Mouse (Mus musculus) forebrain, embryonic 16.5 days (tissue): Measurements from ENCODE around the gene Trim63. TPM values are rescaled to one million over a fixed set of nuclear protein-coding genes. Genes with fewer than 3 reads are reported as not detected.

Source experiments
- ATAC-seq: fragments of 200-750 bp; cut with Nextera tagmentation; 2 replicates; pipeline ENCODE4 v1.8.0; 2017; ENCODE audit warnings: mild to moderate bottlenecking, moderate library complexity
- H3K27ac ChIP-seq: fragments of 300-500 bp; sonication (generic); 2 replicates; pipeline ENCODE4 v1.5.1; 2014; ENCODE audit warnings: low read length, control low read depth
- H3K27me3 ChIP-seq: fragments of 300-500 bp; sonication (generic); replicated peaks from 2 replicates; pipeline ENCODE4 v1.6.1; 2014; ENCODE audit warnings: low read length; ENCODE audit not compliant: control insufficient read depth, insufficient read depth
- H3K36me3 ChIP-seq: fragments of 300-500 bp; sonication (generic); 2 replicates; pipeline ENCODE4 v1.6.1; 2014; ENCODE audit not compliant: control insufficient read depth, insufficient read depth
- H3K4me1 ChIP-seq: fragments of 300-500 bp; sonication (generic); replicated peaks from 2 replicates; pipeline ENCODE4 v1.6.1; 2014; ENCODE audit warnings: low read length; ENCODE audit not compliant: control insufficient read depth, insufficient read depth
- H3K4me2 ChIP-seq: fragments of 300-500 bp; sonication (generic); 2 replicates; pipeline ENCODE4 v1.6.1; 2014; ENCODE audit warnings: mild to moderate bottlenecking, low read length, control low read depth
- H3K4me3 ChIP-seq: fragments of 300-500 bp; sonication (generic); replicated peaks from 2 replicates; pipeline ENCODE4 v1.5.1; 2014; ENCODE audit warnings: mild to moderate bottlenecking, low read length, control low read depth
- H3K9ac ChIP-seq: fragments of 300-500 bp; sonication (generic); replicated peaks from 2 replicates; pipeline ENCODE4 v1.6.1; 2014; ENCODE audit warnings: low read depth, low read length, control low read depth
- H3K9me3 ChIP-seq: fragments of 300-500 bp; sonication (generic); 2 replicates; pipeline ENCODE4 v1.6.1; 2016; ENCODE audit warnings: low read length; ENCODE audit not compliant: control insufficient read depth
- WGBS: fragments of 180-500 bp; shearing (Covaris S2); extraction: QIAGEN DNeasy Blood & Tissue Kit; methylation state at CpG from one replicate; pipeline ENCODE4 v1.1.7; 2014; 5-methylcytosine and 5-hydroxymethylcytosine counted together
- polyA plus RNA-seq: library from polyadenylated mRNA; unstranded; fragments of >200 nt; fragmentation: Nextera tagmentation; extraction: Ambion mirVana; gene quantifications from 2 replicates; pipeline ENCODE4 v1.2.1, GENCODE M21; 2015

Gene Trim63
- polyA plus RNA-seq, 1 experiment from 2014 or later, result 0.15 TPM

DNA sequence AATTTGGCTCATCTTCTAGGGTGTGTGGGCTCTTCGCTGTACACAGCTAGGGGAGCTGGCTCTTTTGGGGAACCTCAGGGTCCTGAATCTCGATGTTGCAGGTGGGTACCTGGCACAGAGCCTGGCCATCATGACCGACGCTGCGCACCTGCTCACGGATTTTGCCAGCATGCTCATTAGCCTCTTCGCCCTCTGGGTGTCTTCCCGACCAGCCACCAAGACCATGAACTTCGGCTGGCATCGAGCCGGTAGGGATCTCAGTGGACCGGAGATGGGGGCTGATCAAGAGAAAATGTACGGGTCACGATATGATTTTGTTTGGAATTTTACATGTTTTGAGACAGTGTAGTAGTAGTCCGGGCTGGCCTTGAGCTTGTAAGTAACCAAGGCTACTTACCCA is 30.9 kb downstream of the Trim63 start:
- Histone ChIP-seq H3K4me3 (no peak overlapping the region), H3K27ac (no peak overlapping the region), H3K9me3 (no peaks in the 10 kb centered on the region), H3K9ac (no peak overlapping the region), H3K36me3 (no peaks in the 10 kb centered on the region), H3K4me1 (peaks cover 8% of the 10 kb centered on the region), H3K4me2 (no peak overlapping the region), H3K27me3 (peaks cover 29% of the 10 kb centered on the region)
- 91% methylated on average over 15 of the region's 15 CpGs for WGBS
- ATAC-seq, result no peak

DNA sequence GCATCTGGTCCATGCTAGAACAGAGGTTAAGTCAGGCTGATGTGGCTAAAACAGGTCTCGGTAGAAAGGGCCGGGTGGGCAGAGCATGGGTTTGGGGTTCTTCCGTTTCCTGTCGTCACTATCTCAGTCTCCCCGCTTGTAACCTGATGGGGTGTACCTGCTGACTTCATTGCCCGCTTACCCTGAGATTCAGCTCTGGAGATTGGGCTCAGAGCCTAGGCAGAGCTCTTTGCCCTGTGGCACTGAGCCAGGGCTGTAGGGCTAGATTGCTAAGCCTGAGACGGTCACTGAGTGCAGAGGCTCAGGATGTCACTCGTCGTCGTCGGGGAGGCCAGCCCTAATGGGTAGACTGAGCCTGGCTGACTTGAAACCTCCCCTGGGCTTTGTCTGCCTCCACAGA is 33.2 kb downstream of the Trim63 start:
- 71% methylated on average over 11 of the region's 11 CpGs for WGBS

DNA sequence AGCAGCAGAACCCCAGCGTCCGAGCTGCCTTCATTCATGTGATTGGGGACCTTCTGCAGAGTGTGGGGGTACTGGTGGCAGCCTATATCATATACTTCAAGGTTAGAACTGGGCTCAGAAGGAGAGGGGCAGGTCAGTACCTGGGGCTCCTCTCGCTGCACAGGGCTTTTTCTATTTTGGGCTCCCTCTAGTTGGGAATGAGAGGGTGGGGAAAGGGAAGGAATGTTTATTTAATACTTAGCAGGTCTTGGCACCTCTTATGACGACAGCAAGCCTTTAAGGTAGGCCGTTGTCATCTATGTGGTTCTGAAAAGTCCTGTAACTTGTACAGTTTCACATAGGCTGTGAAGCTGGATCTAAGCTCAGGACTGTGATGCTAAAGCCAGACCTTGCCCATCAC is 33.6 kb downstream of the Trim63 start:
- no peak overlapping the region for H3K27ac ChIP-seq
- peaks cover 11% of the 10 kb centered on the region for H3K27me3 ChIP-seq
- H3K9me3 ChIP-seq, result no peaks in the 10 kb centered on the region
- peaks cover 1% of the 10 kb centered on the region; the same call in 1 of the 2 replicates for H3K4me1 ChIP-seq
- no peaks in the 10 kb centered on the region for H3K36me3 ChIP-seq
- WGBS, result 82% methylated on average over 5 of the region's 5 CpGs
- no peak overlapping the region for H3K9ac ChIP-seq
- H3K4me3 ChIP-seq, result no peak overlapping the region
- H3K4me2 ChIP-seq, result no peak overlapping the region
- no peak for ATAC-seq

More for the DNA sequence above, 33.2 kb downstream of the Trim63 start:
- Histone ChIP-seq H3K27me3 (peaks cover 16% of the 10 kb centered on the region), H3K9ac (no peak overlapping the region), H3K4me3 (no peak overlapping the region), H3K4me2 (no peak overlapping the region), H3K9me3 (no peaks in the 10 kb centered on the region), H3K4me1 (peaks cover 6% of the 10 kb centered on the region), H3K36me3 (no peaks in the 10 kb centered on the region), H3K27ac (no peak overlapping the region)
- no peak for ATAC-seq

DNA sequence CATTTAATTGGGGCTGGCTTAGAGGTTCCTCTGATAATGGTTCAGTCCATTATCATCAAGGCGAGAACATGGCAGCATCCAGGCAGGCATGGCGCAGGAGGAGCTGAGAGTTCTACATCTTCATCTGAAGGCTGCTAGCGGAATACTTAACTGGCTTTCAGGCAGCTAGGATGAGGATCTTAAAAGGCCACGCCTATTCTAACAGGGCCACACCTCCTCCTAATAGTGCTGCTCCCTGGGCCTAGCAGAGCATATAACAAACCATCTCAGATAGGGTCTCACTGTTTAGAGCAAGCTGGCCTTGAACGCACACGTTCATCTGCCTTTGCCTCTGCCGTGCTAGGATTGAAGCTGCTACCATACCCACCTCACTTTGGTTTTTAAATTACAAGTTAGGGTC is 34.9 kb downstream of the Trim63 start:
- no peak overlapping the region for H3K9ac ChIP-seq
- 82% methylated on average over 7 of the region's 7 CpGs for WGBS
- H3K9me3 ChIP-seq, result no peaks in the 10 kb centered on the region
- no peak overlapping the region for H3K4me2 ChIP-seq
- H3K4me3 ChIP-seq, result no peak overlapping the region
- no peak overlapping the region for H3K27ac ChIP-seq
- peaks cover 1% of the 10 kb centered on the region for H3K27me3 ChIP-seq
- H3K36me3 ChIP-seq, result no peaks in the 10 kb centered on the region
- no peaks in the 10 kb centered on the region for H3K4me1 ChIP-seq
- ATAC-seq, result no peak

DNA sequence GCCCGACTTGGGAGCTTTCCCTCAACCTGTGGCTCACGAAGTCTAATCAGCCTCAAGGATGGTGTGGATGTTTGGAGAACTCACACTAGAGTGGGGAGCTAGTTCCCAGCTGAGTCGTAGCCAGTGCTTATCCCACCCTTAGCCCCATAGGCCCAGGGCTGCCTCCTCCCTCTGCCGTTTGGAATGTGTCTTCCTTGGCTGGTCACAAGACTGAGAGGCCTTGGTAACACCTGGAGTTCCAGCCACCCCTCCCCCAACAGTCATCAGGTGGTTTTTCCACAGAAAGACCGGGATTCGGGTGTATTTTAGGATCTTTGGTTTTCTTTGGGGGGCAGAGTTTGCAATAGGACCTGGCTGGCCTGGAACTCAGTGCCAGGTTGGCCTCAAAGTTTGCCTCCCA is 35.7 kb downstream of the Trim63 start:
- Histone ChIP-seq H3K27me3 (no peaks in the 10 kb centered on the region), H3K36me3 (no peaks in the 10 kb centered on the region), H3K4me1 (no peaks in the 10 kb centered on the region), H3K4me3 (no peak overlapping the region), H3K9ac (no peak overlapping the region), H3K9me3 (no peaks in the 10 kb centered on the region), H3K27ac (no peak overlapping the region), H3K4me2 (no peak overlapping the region)
- 82% methylated on average over 6 of the region's 6 CpGs for WGBS
- no peak for ATAC-seq

DNA sequence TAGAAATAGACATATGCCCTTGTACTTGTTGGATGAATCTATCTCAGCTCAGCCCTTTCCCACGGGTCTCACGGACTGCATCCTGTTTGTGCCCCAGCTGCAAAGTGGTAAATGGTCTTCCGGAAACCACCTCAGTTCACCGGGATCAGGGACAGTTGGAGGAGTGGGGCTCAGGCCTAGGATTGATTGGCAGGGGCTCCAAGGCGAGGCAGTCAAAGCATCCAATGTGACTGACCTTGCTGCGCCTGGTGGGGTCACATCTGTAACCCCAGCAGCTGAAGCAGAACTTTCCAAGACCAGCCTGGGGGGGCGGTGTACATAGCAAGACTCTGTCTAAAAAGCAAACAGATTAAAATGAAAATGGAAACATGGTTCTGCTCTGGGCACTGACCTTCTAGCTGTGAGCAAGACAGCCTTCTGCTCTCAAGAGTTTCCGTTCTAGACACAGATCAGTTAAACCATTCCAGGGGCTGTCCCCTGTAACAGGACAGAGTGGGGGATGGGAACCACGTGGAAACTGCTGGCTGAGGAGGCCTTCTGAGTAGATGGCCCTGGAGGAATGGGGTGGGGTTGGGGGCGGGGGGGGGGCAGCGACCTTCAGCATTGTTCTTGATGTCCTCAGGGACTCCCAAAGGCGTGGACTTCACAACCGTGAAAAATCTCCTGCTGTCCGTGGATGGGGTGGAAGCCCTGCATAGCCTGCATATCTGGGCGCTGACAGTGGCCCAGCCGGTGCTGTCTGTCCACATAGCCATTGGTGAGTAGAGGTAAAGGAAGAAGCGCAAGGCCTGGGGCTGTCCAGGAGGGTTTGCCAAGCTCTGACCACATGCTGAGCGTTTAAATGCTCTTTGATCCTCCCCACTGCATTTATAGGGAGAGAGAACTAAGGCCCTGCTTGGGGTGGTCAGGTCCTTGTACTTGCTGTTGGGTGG is 36.7 kb downstream of the Trim63 start:
- 66% methylated on average over 18 of the region's 18 CpGs for WGBS

DNA sequence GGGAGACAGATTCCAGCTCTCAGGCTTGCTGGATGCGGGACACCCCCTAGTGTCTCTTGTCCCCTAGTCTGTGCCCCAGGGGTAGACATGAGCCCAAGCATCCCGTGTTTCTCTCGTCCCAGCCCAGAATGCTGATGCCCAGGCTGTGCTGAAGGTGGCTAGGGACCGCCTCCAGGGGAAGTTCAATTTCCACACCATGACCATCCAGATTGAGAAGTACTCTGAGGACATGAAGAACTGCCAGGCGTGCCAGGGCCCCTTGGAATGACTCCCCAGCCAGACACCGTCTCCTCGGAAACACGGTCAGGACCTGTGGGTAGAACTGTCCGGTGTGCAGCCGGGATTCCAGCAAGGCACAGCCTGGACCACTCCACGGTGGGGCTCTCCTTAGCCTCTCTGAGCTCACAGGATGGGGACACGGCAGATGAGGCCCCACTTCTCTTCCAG is 37.4 kb downstream of the Trim63 start:
- Histone ChIP-seq H3K9me3 (no peaks in the 10 kb centered on the region), H3K9ac (no peak overlapping the region), H3K4me2 (no peak overlapping the region), H3K27ac (no peak overlapping the region), H3K27me3 (no peaks in the 10 kb centered on the region), H3K4me3 (no peak overlapping the region), H3K4me1 (peaks cover 4% of the 10 kb centered on the region; the same call in 1 of the 2 replicates), H3K36me3 (no peaks in the 10 kb centered on the region)
- no peak for ATAC-seq
- 74% methylated on average over 12 of the region's 12 CpGs for WGBS

More for the DNA sequence above, 36.7 kb downstream of the Trim63 start:
- no peaks in the 10 kb centered on the region for H3K27me3 ChIP-seq
- H3K27ac ChIP-seq, result no peak overlapping the region
- H3K4me1 ChIP-seq, result no peaks in the 10 kb centered on the region
- H3K9ac ChIP-seq, result no peak overlapping the region
- no peaks in the 10 kb centered on the region for H3K9me3 ChIP-seq
- no peak overlapping the region for H3K4me3 ChIP-seq
- H3K36me3 ChIP-seq, result no peaks in the 10 kb centered on the region
- ATAC-seq, result no peak
- no peak overlapping the region for H3K4me2 ChIP-seq

DNA sequence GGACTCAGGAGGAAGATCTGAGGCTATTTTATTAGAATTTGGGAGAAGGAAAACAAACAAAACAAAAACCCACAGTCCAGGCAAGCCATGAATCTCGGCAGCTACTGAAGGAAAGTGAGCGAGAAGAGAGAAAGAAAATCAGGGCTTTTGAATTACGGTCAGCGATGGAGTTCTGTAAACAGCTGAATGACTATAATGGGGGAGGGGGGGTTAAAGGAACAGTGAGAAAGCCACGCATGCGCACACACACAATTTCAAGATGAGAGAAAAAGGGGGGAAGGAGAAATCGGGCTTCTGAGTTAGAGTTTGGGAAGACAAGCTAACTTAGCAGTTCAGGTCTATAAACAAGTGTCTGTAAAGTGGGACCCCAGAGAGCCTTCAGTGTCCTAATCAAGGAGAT is 38.0 kb downstream of the Trim63 start:
- Histone ChIP-seq H3K4me3 (no peak overlapping the region), H3K9me3 (no peaks in the 10 kb centered on the region), H3K27ac (no peak overlapping the region), H3K27me3 (no peaks in the 10 kb centered on the region), H3K9ac (no peak overlapping the region), H3K4me1 (peaks cover 5% of the 10 kb centered on the region; the same call in 1 of the 2 replicates), H3K4me2 (no peak overlapping the region), H3K36me3 (no peaks in the 10 kb centered on the region)
- WGBS, result 66% methylated on average over 7 of the region's 7 CpGs
- ATAC-seq, result no peak

DNA sequence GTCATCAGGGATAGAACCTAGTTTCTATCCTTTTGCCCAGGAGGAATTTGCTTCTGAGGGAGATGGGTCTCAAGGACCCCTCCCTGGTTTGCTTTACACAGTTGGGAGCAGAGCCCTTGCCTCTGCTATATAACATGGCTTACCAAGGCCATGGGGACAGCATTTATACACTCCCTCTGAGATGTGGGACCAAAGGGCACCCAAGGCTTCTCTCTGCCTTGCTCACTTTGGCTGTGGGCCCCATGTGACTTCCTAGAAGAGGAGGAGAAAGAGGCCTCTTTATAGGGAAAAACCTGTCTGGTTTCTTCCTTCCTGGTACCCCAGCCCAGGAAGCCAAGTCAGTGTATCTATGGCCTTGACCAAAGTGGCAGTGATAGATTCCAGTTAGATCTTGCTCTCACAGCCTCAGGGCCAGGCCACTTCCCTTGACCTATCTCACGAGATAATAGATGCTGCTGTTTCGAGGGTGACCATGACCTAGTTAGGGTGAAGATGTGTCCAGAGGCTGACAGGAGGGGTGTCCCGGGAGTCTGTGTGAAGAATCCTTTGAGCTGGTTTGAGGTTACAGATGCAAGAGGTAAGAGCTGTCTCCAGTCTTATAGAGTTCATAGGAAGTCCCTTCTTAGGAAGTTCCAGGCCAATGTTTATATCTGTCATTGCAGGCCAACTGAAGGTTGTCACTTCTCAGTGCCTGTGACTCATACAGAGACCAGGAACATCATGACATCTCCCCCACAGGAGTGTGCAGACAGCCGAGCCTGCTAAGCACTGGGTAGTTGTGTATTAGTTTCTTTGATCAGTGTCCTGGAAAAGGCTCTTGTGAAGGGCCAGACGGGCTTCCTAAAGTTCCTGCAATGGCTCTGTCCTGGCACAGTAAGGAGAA is 38.8 kb downstream of the Trim63 start:
- H3K27me3 ChIP-seq, result no peaks in the 10 kb centered on the region
- no peak overlapping the region for H3K9ac ChIP-seq
- 73% methylated on average over 5 of the region's 5 CpGs for WGBS
- no peaks in the 10 kb centered on the region for H3K36me3 ChIP-seq
- no peak overlapping the region for H3K4me2 ChIP-seq
- peaks cover 5% of the 10 kb centered on the region; the same call in 1 of the 2 replicates for H3K4me1 ChIP-seq
- no peak for ATAC-seq
- no peak overlapping the region for H3K27ac ChIP-seq
- H3K9me3 ChIP-seq, result no peaks in the 10 kb centered on the region
- H3K4me3 ChIP-seq, result no peak overlapping the region
